Mouse (Mus musculus): ENCODE data around the gene Sema4a. TPM values are rescaled to one million over a fixed set of nuclear protein-coding genes. Genes with fewer than 3 reads are reported as not detected.
"Not testable (repeated sequence)": the region's sequence is repeated elsewhere in the genome, so short reads cannot be mapped to it uniquely, and the experiment has no call there.

Gene Sema4a
- polyA plus RNA-seq, 1 experiment from 2014 or later = 4.9 TPM

DNA sequence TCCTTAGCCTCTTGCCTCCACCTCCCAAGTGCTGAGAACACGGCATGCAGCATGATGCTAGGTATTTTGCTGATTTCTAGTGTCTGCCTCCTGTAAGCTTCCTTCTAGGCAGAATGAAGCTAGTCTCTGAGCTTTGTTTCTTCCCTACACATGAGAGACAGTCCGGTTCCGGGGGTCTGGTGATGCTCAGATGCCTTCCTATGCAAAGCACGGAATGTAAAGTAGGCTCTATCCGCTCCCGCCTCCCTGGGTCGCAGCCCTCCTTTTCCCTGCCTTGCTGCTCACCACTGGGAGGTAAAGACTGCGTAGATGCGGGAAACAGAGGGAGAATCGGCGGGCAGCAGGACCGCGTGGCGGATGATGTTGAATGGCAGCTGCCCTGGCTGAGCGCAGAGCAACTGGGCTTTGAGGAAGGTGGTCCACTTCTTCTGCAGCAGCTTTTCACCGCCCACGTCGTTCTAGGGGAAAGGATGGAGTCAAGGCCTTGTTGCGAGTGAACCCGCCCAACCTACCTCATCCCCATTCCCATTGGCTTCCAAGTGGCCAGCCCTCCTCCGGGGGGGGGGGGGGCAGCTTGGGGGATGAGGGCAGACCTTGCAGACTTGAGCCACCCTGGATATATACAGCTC, 11.5 kb downstream of the Sema4a start:
- peak overlapping the region; percentile 50 for H3K4me3 ChIP-seq
- H3K9me3 ChIP-seq (replicated peaks) = no peaks in the 10 kb centered on the region
- peaks cover 21% of the 10 kb centered on the region for H3K4me1 ChIP-seq
- peak overlapping the region; percentile 84 for H3K27ac ChIP-seq (replicated peaks)
- WGBS = 4% methylated on average over 21 of the region's 21 CpGs
- peaks cover 57% of the 10 kb centered on the region for H3K27me3 ChIP-seq (ENCODE audit: low read depth, poor library complexity, severe bottlenecking)
- H3K36me3 ChIP-seq = peaks cover 4% of the 10 kb centered on the region; the same call in 1 of the 2 replicates
- peak; percentile 72 for DNase-seq (ENCODE audit: low spot score)

DNA sequence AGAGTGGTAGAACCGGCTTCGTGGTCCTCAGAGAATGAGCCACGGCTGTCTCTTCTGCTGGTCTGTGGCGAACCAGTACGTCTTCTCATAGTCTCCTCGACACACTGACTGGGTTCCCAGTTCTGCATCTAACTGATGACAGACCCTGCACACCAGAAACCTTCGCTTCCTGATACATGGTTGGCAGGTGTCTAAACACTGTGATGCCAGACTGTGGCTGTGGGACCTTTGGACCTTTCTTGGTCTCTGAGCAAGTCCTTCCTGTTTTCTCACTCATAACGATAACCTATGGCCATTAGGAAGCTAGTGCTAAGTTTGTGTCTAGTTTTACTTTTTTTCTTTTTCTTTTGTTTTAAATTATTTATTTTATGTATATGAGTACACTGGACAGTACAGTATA, 12.5 kb downstream of the Sema4a start:
- no peaks in the 10 kb centered on the region for H3K9me3 ChIP-seq (replicated peaks)
- H3K27ac ChIP-seq (replicated peaks) = no peak overlapping the region; the same call in 1 of the 2 replicates
- DNase-seq (ENCODE audit: low spot score) = no peak
- peaks cover 4% of the 10 kb centered on the region; the same call in 1 of the 2 replicates for H3K36me3 ChIP-seq
- no peak overlapping the region for H3K4me3 ChIP-seq
- 92% methylated on average over 8 of the region's 8 CpGs for WGBS
- H3K27me3 ChIP-seq (ENCODE audit: low read depth, poor library complexity, severe bottlenecking) = peaks cover 56% of the 10 kb centered on the region
- peaks cover 21% of the 10 kb centered on the region for H3K4me1 ChIP-seq

DNA sequence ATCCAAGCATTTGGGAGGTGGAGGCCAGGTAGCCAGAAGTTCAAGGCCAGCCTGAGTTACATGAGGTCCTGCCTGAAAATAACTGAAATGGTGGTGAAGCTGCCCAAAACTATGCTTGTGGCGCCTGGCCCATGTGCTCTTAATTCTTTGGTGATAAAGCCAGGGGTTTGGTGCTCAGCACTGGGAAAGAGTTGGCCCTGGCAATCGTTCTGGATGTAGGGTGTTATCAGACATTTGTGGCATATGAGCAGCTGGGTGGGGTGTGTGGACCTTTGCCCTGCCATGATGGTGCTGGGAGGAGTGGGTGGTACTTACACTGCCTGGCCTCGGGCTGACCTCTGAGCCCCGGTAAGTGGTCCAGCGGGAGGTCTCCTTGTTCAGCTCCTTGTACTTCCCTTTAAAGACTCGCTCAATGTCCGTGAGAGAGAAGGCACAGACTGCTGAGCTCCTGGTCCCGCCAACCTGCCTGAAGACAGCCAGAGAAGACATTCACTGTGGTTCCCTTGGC, 13.3 kb downstream of the Sema4a start:
- Histone ChIP-seq H3K36me3 (peaks cover 4% of the 10 kb centered on the region; the same call in 1 of the 2 replicates), H3K27ac (replicated peaks) (no peak overlapping the region; the same call in 1 of the 2 replicates), H3K4me1 (peaks cover 21% of the 10 kb centered on the region), H3K9me3 (replicated peaks) (no peaks in the 10 kb centered on the region), H3K27me3 (ENCODE audit: low read depth, poor library complexity, severe bottlenecking) (peaks cover 51% of the 10 kb centered on the region), H3K4me3 (no peak overlapping the region)
- 73% methylated on average over 8 of the region's 8 CpGs for WGBS
- DNase-seq (ENCODE audit: low spot score) = no peak

GRCm38 (mm10) chr3:88446471-88447123, 14.4 kb downstream of the Sema4a start:
- H3K27ac ChIP-seq (replicated peaks) = no peak overlapping the region

DNA sequence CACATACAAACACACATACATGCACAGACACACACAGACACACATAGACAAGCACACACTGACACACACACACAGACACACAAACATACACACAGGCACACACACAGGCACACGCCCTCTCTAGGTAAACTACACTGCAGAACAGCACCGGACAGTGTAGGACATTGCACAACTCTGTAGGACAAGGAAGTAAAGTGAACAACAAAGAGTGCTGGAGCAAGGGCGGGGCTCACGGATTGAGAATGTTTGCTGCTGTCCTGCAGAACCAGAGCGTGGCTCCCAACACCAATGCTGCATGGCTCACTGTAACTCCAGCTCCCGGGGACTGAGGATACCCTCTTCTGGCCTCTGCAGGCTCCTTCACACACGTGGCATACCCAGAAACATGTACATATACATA, 18.1 kb downstream of the Sema4a start:
- peaks cover 8% of the 10 kb centered on the region for H3K36me3 ChIP-seq
- H3K27me3 ChIP-seq (ENCODE audit: low read depth, poor library complexity, severe bottlenecking) = peaks cover 36% of the 10 kb centered on the region
- no peak overlapping the region for H3K4me3 ChIP-seq
- DNase-seq (ENCODE audit: low spot score) = no peak
- WGBS = 81% methylated on average over 7 of the region's 7 CpGs
- H3K27ac ChIP-seq (replicated peaks) = no peak overlapping the region
- H3K9me3 ChIP-seq (replicated peaks) = no peaks in the 10 kb centered on the region
- peaks cover 28% of the 10 kb centered on the region for H3K4me1 ChIP-seq

More at GRCm38 (mm10) chr3:88446471-88447123, 14.4 kb downstream of the Sema4a start:
- no peak for DNase-seq (ENCODE audit: low spot score)
- Histone ChIP-seq H3K9me3 (replicated peaks) (no peaks in the 10 kb centered on the region), H3K4me3 (no peak overlapping the region), H3K36me3 (peaks cover 4% of the 10 kb centered on the region; the same call in 1 of the 2 replicates), H3K4me1 (peaks cover 21% of the 10 kb centered on the region), H3K27me3 (ENCODE audit: low read depth, poor library complexity, severe bottlenecking) (peaks cover 49% of the 10 kb centered on the region)
- WGBS = 83% methylated on average over 8 of the region's 8 CpGs

DNA sequence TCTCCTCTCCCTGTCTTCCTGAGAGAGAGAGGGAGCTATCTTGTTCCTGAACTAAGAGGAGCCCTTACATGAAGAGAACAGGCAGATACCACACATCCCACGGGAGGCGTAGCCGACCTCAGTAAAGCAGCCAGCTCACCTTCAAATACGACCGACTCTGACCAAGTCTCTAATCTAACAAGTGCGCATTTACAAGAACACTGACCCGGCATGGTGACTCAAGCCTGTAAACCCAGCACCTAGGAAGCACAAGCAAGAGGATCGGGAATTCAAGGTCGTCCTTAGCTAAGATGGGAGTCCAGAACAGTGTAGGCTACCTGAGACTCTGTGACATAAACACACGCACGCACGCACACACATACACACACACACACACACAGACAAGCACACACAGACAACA, 18.5 kb downstream of the Sema4a start:
- Histone ChIP-seq H3K36me3 (peaks cover 6% of the 10 kb centered on the region), H3K4me3 (no peak overlapping the region), H3K4me1 (peaks cover 29% of the 10 kb centered on the region), H3K27ac (replicated peaks) (no peak overlapping the region), H3K27me3 (ENCODE audit: low read depth, poor library complexity, severe bottlenecking) (peaks cover 35% of the 10 kb centered on the region), H3K9me3 (replicated peaks) (no peaks in the 10 kb centered on the region)
- no peak for DNase-seq (ENCODE audit: low spot score)
- 86% methylated on average over 12 of the region's 12 CpGs for WGBS

DNA sequence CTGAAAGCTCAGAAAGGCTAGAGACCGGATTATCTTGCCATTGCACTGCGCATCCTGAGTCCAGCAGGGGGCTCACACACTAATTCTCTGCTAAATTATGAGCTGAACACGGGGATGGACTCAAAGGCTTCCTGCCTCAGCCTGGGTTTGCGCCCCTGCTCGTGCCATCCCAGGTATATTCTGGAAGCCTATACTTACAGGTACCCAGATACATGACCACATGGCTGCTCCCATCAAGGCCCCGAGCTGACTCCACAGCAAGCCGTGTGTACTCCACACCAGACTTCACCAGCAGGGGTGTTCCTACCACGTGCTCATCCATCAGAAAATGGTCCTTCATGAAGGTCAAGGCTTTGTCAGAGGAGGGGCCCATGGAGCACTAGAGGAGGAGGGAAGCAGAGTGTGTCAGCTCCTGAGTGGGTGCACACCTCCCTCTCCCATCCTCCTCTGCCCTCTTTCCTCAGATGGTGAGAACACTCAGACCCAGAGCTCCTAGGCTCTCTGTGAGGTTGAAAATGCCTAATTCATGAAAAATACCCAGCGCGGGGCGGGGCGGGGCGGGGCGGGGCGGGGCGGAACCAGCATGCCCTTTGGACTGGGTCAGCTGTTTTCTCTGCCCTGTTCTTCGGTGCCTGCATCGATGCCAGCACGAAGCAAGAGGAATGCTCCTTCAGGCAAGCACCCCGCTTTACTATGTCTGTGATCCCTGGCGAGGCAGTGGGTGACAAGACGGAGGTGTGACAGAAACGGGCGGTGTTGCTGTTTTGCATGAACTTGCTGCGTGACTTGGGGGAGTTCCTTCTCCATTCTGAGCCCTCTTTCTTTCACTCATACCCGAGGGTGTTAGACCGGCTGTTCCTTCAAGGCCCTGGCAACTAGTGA, 20.2 kb downstream of the Sema4a start:
- Histone ChIP-seq H3K36me3 (peaks cover 5% of the 10 kb centered on the region), H3K4me1 (peaks cover 42% of the 10 kb centered on the region), H3K4me3 (peak overlapping the region; percentile 33), H3K27me3 (ENCODE audit: low read depth, poor library complexity, severe bottlenecking) (peaks cover 34% of the 10 kb centered on the region), H3K27ac (replicated peaks) (peak overlapping the region; percentile 58; the same call in 1 of the 2 replicates), H3K9me3 (replicated peaks) (no peaks in the 10 kb centered on the region)
- 29% methylated on average over 27 of the region's 27 CpGs for WGBS
- DNase-seq (ENCODE audit: low spot score) = peak; percentile 50

GRCm38 (mm10) chr3:88439582-88439981, 21.4 kb downstream of the Sema4a start:
- no peaks in the 10 kb centered on the region for H3K9me3 ChIP-seq (replicated peaks)
- H3K4me3 ChIP-seq = no peak overlapping the region
- DNase-seq (ENCODE audit: low spot score) = no peak
- peaks cover 42% of the 10 kb centered on the region for H3K4me1 ChIP-seq
- peaks cover 34% of the 10 kb centered on the region for H3K27me3 ChIP-seq (ENCODE audit: low read depth, poor library complexity, severe bottlenecking)
- H3K27ac ChIP-seq (replicated peaks) = no peak overlapping the region
- 57% methylated on average over 4 of the region's 4 CpGs for WGBS
- peaks cover 5% of the 10 kb centered on the region for H3K36me3 ChIP-seq

DNA sequence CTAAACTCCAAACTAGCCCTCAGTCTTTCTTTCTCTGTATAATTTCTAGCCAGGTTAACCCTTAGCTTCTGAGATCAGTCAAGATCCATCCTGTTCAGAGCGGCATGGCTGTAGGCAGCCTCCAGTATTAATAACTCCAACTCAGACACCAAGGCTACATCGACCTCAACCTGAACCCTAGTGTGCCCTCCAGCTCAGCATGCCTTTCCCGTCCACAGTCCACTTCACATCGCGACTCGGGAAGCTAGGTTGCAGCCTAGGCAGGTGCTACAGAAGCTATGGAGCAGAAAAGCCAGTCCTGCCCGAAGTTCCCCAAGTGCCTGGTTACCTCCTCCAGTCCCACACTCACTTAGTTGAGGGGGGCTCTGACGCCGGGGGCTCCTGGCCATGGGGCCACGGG, 23.5 kb downstream of the Sema4a start:
- DNase-seq (ENCODE audit: low spot score) = no peak
- Histone ChIP-seq H3K4me1 (peaks cover 42% of the 10 kb centered on the region), H3K9me3 (replicated peaks) (no peaks in the 10 kb centered on the region), H3K27ac (replicated peaks) (peak overlapping the region; percentile 76), H3K36me3 (peaks cover 5% of the 10 kb centered on the region), H3K27me3 (ENCODE audit: low read depth, poor library complexity, severe bottlenecking) (peaks cover 34% of the 10 kb centered on the region), H3K4me3 (peak overlapping the region; percentile 50)
- WGBS = 85% methylated on average over 10 of the region's 10 CpGs

GRCm38 (mm10) chr3:88436395-88437201, 24.4 kb downstream of the Sema4a start:
- Histone ChIP-seq H3K4me1 (peaks cover 42% of the 10 kb centered on the region), H3K27ac (replicated peaks) (peak overlapping the region; percentile 76), H3K4me3 (peak overlapping the region; percentile 50), H3K27me3 (ENCODE audit: low read depth, poor library complexity, severe bottlenecking) (peaks cover 25% of the 10 kb centered on the region), H3K36me3 (peaks cover 5% of the 10 kb centered on the region), H3K9me3 (replicated peaks) (no peaks in the 10 kb centered on the region)
- DNase-seq (ENCODE audit: low spot score) = peak; percentile 83
- 10% methylated on average over 29 of the region's 29 CpGs for WGBS

DNA sequence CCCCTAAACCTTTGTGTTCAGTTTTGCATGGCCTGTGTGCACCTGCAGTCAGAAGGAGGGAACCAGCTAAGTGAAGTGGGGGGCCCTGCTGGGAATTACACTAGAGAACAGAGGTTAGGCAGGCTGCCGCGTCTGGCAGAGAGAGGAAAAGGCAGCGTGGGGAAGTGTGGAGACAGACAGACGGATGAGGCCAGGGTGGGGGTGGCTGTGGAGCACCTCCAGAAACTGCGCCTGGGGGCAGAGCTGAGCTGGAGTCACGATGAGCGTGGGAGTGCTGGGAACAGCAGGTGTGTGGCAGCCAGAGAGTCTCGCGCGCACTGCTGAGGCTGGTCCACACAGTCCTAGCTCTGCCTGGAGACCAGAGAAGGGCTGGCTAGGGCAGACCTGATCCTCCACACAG, 25.5 kb downstream of the Sema4a start:
- Histone ChIP-seq H3K9me3 (replicated peaks) (no peaks in the 10 kb centered on the region), H3K27me3 (ENCODE audit: low read depth, poor library complexity, severe bottlenecking) (peaks cover 18% of the 10 kb centered on the region), H3K4me1 (peaks cover 33% of the 10 kb centered on the region), H3K27ac (replicated peaks) (no peak overlapping the region), H3K36me3 (peaks cover 5% of the 10 kb centered on the region), H3K4me3 (no peak overlapping the region)
- WGBS = 77% methylated on average over 10 of the region's 10 CpGs
- no peak for DNase-seq (ENCODE audit: low spot score)

DNA sequence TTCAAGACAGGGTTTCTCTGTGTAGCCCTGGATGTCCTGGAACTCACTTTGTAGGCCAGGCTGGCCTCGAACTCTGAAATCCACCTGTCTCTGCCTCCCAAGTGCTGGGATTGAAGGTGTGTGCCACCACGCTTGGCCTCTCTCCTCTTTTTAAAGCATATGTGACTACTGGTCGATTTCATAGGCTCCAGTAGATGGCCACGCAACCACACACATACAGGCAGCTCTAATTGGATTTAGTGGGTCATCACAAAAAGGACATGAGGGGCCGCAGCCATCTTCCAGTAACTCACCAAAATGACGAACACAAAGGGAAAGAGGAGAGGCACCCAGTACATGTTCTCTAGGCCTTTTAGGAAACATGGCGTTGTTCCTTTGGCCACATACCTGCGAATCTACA, 32.3 kb downstream of the Sema4a start:
- not testable (repeated sequence) for DNase-seq (ENCODE audit: low spot score); H3K9me3 ChIP-seq (replicated peaks); H3K27me3 ChIP-seq (ENCODE audit: low read depth, poor library complexity, severe bottlenecking); H3K27ac ChIP-seq (replicated peaks); H3K4me3 ChIP-seq; H3K36me3 ChIP-seq
- H3K4me1 ChIP-seq = peaks cover 16% of the 10 kb centered on the region
- WGBS = 76% methylated on average over 8 of the region's 8 CpGs
